Mouse (Mus musculus): ENCODE results near the gene Gabrr1. TPM values are rescaled to one million over a fixed set of nuclear protein-coding genes. Genes with fewer than 3 reads are reported as not detected.
"Not testable (repeated sequence)": the region's sequence is repeated elsewhere in the genome, so short reads cannot be mapped to it uniquely, and the experiment has no call there.

Gabrr1 gene
- polyA plus RNA-seq (2014; fragmentation: Nextera tagmentation; extraction: Ambion mirVana): not detected in 2 replicates

- no peak within 1 kb of the TSS for H3K4me3 ChIP-seq (ENCODE audit: low read length)
- no peak for ATAC-seq (ENCODE audit: low FRiP score, low TSS enrichment)
- H3K4me1 ChIP-seq (ENCODE audit: control insufficient read depth, insufficient read depth, low read length): no peaks in the 10 kb centered on the region
- H3K4me2 ChIP-seq (replicated peaks; ENCODE audit: low read depth, low read length): no peak within 1 kb of the TSS
- H3K36me3 ChIP-seq (ENCODE audit: control insufficient read depth, insufficient read depth, low read length): no peaks in the 10 kb centered on the region
- H3K27ac ChIP-seq (ENCODE audit: low read depth, low read length): no peak within 1 kb of the TSS
- H3K9ac ChIP-seq (ENCODE audit: low read depth, low read length): no peak within 1 kb of the TSS
- no peaks in the 10 kb centered on the region for H3K9me3 ChIP-seq (ENCODE audit: control insufficient read depth, low read length)
- H3K27me3 ChIP-seq (ENCODE audit: control insufficient read depth, insufficient read depth, low read length): no peaks in the 10 kb centered on the region
- WGBS: 73% methylated on average over 11 of the region's 11 CpGs
Measured at GRCm38 (mm10) chr4:33132221-33132620, at the start of gene Gabrr1. Gene Gabrr1 (plus strand): TSS chr4:33132521.

GRCm38 (mm10) chr4:33099118-33099694, 33.1 kb upstream of the Gabrr1 start:
- Histone ChIP-seq H3K4me1 (ENCODE audit: control insufficient read depth, insufficient read depth, low read length) (no peaks in the 10 kb centered on the region), H3K9me3 (ENCODE audit: control insufficient read depth, low read length) (no peaks in the 10 kb centered on the region), H3K27ac (ENCODE audit: low read depth, low read length) (no peak overlapping the region), H3K9ac (ENCODE audit: low read depth, low read length) (no peak overlapping the region), H3K27me3 (ENCODE audit: control insufficient read depth, insufficient read depth, low read length) (no peaks in the 10 kb centered on the region), H3K36me3 (ENCODE audit: control insufficient read depth, insufficient read depth, low read length) (no peaks in the 10 kb centered on the region), H3K4me3 (ENCODE audit: low read length) (no peak overlapping the region), H3K4me2 (replicated peaks; ENCODE audit: low read depth, low read length) (no peak overlapping the region)
- no peak for ATAC-seq (ENCODE audit: low FRiP score, low TSS enrichment)
- 82% methylated on average over 6 of the region's 6 CpGs for WGBS

GRCm38 (mm10) chr4:33109720-33110458, 22.4 kb upstream of the Gabrr1 start:
- Histone ChIP-seq H3K4me3 (ENCODE audit: low read length) (no peak overlapping the region), H3K27ac (ENCODE audit: low read depth, low read length) (no peak overlapping the region), H3K27me3 (ENCODE audit: control insufficient read depth, insufficient read depth, low read length) (no peaks in the 10 kb centered on the region), H3K9me3 (ENCODE audit: control insufficient read depth, low read length) (no peaks in the 10 kb centered on the region), H3K4me2 (replicated peaks; ENCODE audit: low read depth, low read length) (no peak overlapping the region), H3K36me3 (ENCODE audit: control insufficient read depth, insufficient read depth, low read length) (no peaks in the 10 kb centered on the region), H3K9ac (ENCODE audit: low read depth, low read length) (no peak overlapping the region), H3K4me1 (ENCODE audit: control insufficient read depth, insufficient read depth, low read length) (no peaks in the 10 kb centered on the region)
- no peak for ATAC-seq (ENCODE audit: low FRiP score, low TSS enrichment)
- 85% methylated on average over 14 of the region's 14 CpGs for WGBS

- Histone ChIP-seq H3K4me2 (replicated peaks; ENCODE audit: low read depth, low read length) (no peak overlapping the region), H3K4me1 (ENCODE audit: control insufficient read depth, insufficient read depth, low read length) (no peaks in the 10 kb centered on the region), H3K36me3 (ENCODE audit: control insufficient read depth, insufficient read depth, low read length) (no peaks in the 10 kb centered on the region), H3K9me3 (ENCODE audit: control insufficient read depth, low read length) (no peaks in the 10 kb centered on the region), H3K4me3 (ENCODE audit: low read length) (no peak overlapping the region), H3K27me3 (ENCODE audit: control insufficient read depth, insufficient read depth, low read length) (no peaks in the 10 kb centered on the region), H3K27ac (ENCODE audit: low read depth, low read length) (no peak overlapping the region), H3K9ac (ENCODE audit: low read depth, low read length) (no peak overlapping the region)
- no peak for ATAC-seq (ENCODE audit: low FRiP score, low TSS enrichment)
- 93% methylated on average over 7 of the region's 7 CpGs for WGBS
Measured at GRCm38 (mm10) chr4:33110845-33111244, 21.5 kb upstream of the Gabrr1 start.

- no peaks in the 10 kb centered on the region for H3K36me3 ChIP-seq (ENCODE audit: control insufficient read depth, insufficient read depth, low read length)
- WGBS: 87% methylated on average over 9 of the region's 9 CpGs
Measured at GRCm38 (mm10) chr4:33111358-33111757, 21.0 kb upstream of the Gabrr1 start.

GRCm38 (mm10) chr4:33112866-33113265, 19.5 kb upstream of the Gabrr1 start:
- H3K4me3 ChIP-seq (ENCODE audit: low read length); ATAC-seq (ENCODE audit: low FRiP score, low TSS enrichment); H3K9me3 ChIP-seq (ENCODE audit: control insufficient read depth, low read length); H3K9ac ChIP-seq (ENCODE audit: low read depth, low read length); H3K27me3 ChIP-seq (ENCODE audit: control insufficient read depth, insufficient read depth, low read length); H3K4me2 ChIP-seq (replicated peaks; ENCODE audit: low read depth, low read length); H3K4me1 ChIP-seq (ENCODE audit: control insufficient read depth, insufficient read depth, low read length); H3K36me3 ChIP-seq (ENCODE audit: control insufficient read depth, insufficient read depth, low read length); H3K27ac ChIP-seq (ENCODE audit: low read depth, low read length): not testable (repeated sequence)
- WGBS: 91% methylated on average over 10 of the region's 14 CpGs

More at GRCm38 (mm10) chr4:33111358-33111757, 21.0 kb upstream of the Gabrr1 start:
- H3K4me2 ChIP-seq (replicated peaks; ENCODE audit: low read depth, low read length): no peak overlapping the region
- H3K27ac ChIP-seq (ENCODE audit: low read depth, low read length): no peak overlapping the region
- H3K27me3 ChIP-seq (ENCODE audit: control insufficient read depth, insufficient read depth, low read length): no peaks in the 10 kb centered on the region
- no peaks in the 10 kb centered on the region for H3K9me3 ChIP-seq (ENCODE audit: control insufficient read depth, low read length)
- no peak overlapping the region for H3K9ac ChIP-seq (ENCODE audit: low read depth, low read length)
- no peak for ATAC-seq (ENCODE audit: low FRiP score, low TSS enrichment)
- H3K4me1 ChIP-seq (ENCODE audit: control insufficient read depth, insufficient read depth, low read length): no peaks in the 10 kb centered on the region
- H3K4me3 ChIP-seq (ENCODE audit: low read length): no peak overlapping the region

- 4% methylated on average over 3 of the region's 3 CpGs for WGBS
- H3K4me2 ChIP-seq (replicated peaks; ENCODE audit: low read depth, low read length); H3K9me3 ChIP-seq (ENCODE audit: control insufficient read depth, low read length): not testable (repeated sequence)
Measured at GRCm38 (mm10) chr4:33119118-33119517, 13.2 kb upstream of the Gabrr1 start.

GRCm38 (mm10) chr4:33124493-33124892, 7.8 kb upstream of the Gabrr1 start:
- no peak for ATAC-seq (ENCODE audit: low FRiP score, low TSS enrichment)
- Histone ChIP-seq H3K9me3 (ENCODE audit: control insufficient read depth, low read length) (no peaks in the 10 kb centered on the region), H3K9ac (ENCODE audit: low read depth, low read length) (no peak overlapping the region), H3K27me3 (ENCODE audit: control insufficient read depth, insufficient read depth, low read length) (no peaks in the 10 kb centered on the region), H3K4me1 (ENCODE audit: control insufficient read depth, insufficient read depth, low read length) (no peaks in the 10 kb centered on the region), H3K27ac (ENCODE audit: low read depth, low read length) (no peak overlapping the region), H3K4me3 (ENCODE audit: low read length) (no peak overlapping the region), H3K4me2 (replicated peaks; ENCODE audit: low read depth, low read length) (no peak overlapping the region), H3K36me3 (ENCODE audit: control insufficient read depth, insufficient read depth, low read length) (no peaks in the 10 kb centered on the region)
- 75% methylated on average over 6 of the region's 6 CpGs for WGBS

More at GRCm38 (mm10) chr4:33119118-33119517, 13.2 kb upstream of the Gabrr1 start:
- not testable (repeated sequence) for H3K27ac ChIP-seq (ENCODE audit: low read depth, low read length); H3K4me1 ChIP-seq (ENCODE audit: control insufficient read depth, insufficient read depth, low read length); H3K4me3 ChIP-seq (ENCODE audit: low read length); ATAC-seq (ENCODE audit: low FRiP score, low TSS enrichment); H3K9ac ChIP-seq (ENCODE audit: low read depth, low read length); H3K36me3 ChIP-seq (ENCODE audit: control insufficient read depth, insufficient read depth, low read length); H3K27me3 ChIP-seq (ENCODE audit: control insufficient read depth, insufficient read depth, low read length)

GRCm38 (mm10) chr4:33125409-33126084, 6.8 kb upstream of the Gabrr1 start:
- Histone ChIP-seq H3K27me3 (ENCODE audit: control insufficient read depth, insufficient read depth, low read length) (no peaks in the 10 kb centered on the region), H3K27ac (ENCODE audit: low read depth, low read length) (no peak overlapping the region), H3K4me2 (replicated peaks; ENCODE audit: low read depth, low read length) (no peak overlapping the region), H3K4me1 (ENCODE audit: control insufficient read depth, insufficient read depth, low read length) (no peaks in the 10 kb centered on the region), H3K4me3 (ENCODE audit: low read length) (no peak overlapping the region), H3K9me3 (ENCODE audit: control insufficient read depth, low read length) (no peaks in the 10 kb centered on the region), H3K9ac (ENCODE audit: low read depth, low read length) (no peak overlapping the region), H3K36me3 (ENCODE audit: control insufficient read depth, insufficient read depth, low read length) (no peaks in the 10 kb centered on the region)
- 70% methylated on average over 10 of the region's 10 CpGs for WGBS
- ATAC-seq (ENCODE audit: low FRiP score, low TSS enrichment): no peak
